Mouse (Mus musculus) liver, embryonic 11.5 days (tissue): ENCODE measurements around the gene Vav3. TPM values are rescaled to one million over a fixed set of nuclear protein-coding genes. Genes with fewer than 3 reads are reported as not detected.

ENCODE experiments used
- ATAC-seq: fragments of 200-750 bp; cut with Nextera tagmentation; replicated peaks from 2 replicates; pipeline ENCODE4 v1.8.0; 2017; ENCODE audit warnings: moderate number of reproducible peaks, mild to moderate bottlenecking, moderate TSS enrichment, moderate library complexity; ENCODE audit not compliant: low FRiP score
- DNase-seq: peaks from one replicate; pipeline ENCODE4 v3.0.0-alpha.2; 2017; ENCODE audit warnings: low spot score
- H3K27ac ChIP-seq: fragments of 300-500 bp; sonication (generic); 2 replicates; pipeline ENCODE4 v1.5.1; 2014; ENCODE audit warnings: mild to moderate bottlenecking, low read depth, low read length, control low read depth
- H3K27me3 ChIP-seq: fragments of 300-500 bp; sonication (generic); replicated peaks from 2 replicates; pipeline ENCODE4 v1.6.1; 2014; ENCODE audit warnings: low read length, mixed read lengths; ENCODE audit not compliant: control insufficient read depth, insufficient read depth
- H3K36me3 ChIP-seq: fragments of 300-500 bp; sonication (generic); 2 replicates; pipeline ENCODE4 v1.6.1; 2014; ENCODE audit warnings: mild to moderate bottlenecking, low read length, moderate library complexity, mixed read lengths; ENCODE audit not compliant: control insufficient read depth, insufficient read depth
- H3K4me1 ChIP-seq: fragments of 300-500 bp; sonication (generic); replicated peaks from 2 replicates; pipeline ENCODE4 v1.6.1; 2014; ENCODE audit warnings: low read length, mixed read lengths; ENCODE audit not compliant: control insufficient read depth, insufficient read depth
- H3K4me2 ChIP-seq: fragments of 300-500 bp; sonication (generic); 2 replicates; pipeline ENCODE4 v1.6.1; 2014; ENCODE audit warnings: mild to moderate bottlenecking, control low read depth, moderate library complexity
- H3K4me3 ChIP-seq: fragments of 300-500 bp; sonication (generic); 2 replicates; pipeline ENCODE4 v1.5.1; 2014; ENCODE audit warnings: low read depth, low read length, control low read depth
- H3K9ac ChIP-seq: fragments of 300-500 bp; sonication (generic); 2 replicates; pipeline ENCODE4 v1.6.1; 2014; ENCODE audit warnings: low read depth, low read length, control low read depth
- H3K9me3 ChIP-seq: fragments of 300-500 bp; sonication (generic); 2 replicates; pipeline ENCODE4 v1.6.1; 2016; ENCODE audit warnings: low read length, inconsistent platforms, mixed read lengths; ENCODE audit not compliant: control insufficient read depth
- WGBS: fragments of 180-500 bp; shearing (Covaris S2); extraction: QIAGEN DNeasy Blood & Tissue Kit; methylation state at CpG from one replicate; pipeline ENCODE4 v1.1.7; 2014; 5-methylcytosine and 5-hydroxymethylcytosine counted together
- polyA plus RNA-seq: library from polyadenylated mRNA; unstranded; fragments of >200 nt; fragmentation: Nextera tagmentation; extraction: Ambion mirVana; gene quantifications from 2 replicates; pipeline ENCODE4 v1.2.1, GENCODE M21; 2014

Vav3 gene
- polyA plus RNA-seq, 1 experiment from 2014 or later, result 5.8 TPM

- Histone ChIP-seq H3K9ac (no peak overlapping the region), H3K4me3 (no peak overlapping the region), H3K27ac (no peak overlapping the region), H3K36me3 (no peaks in the 10 kb centered on the region), H3K4me2 (no peak overlapping the region), H3K27me3 (no peaks in the 10 kb centered on the region), H3K4me1 (no peaks in the 10 kb centered on the region), H3K9me3 (no peaks in the 10 kb centered on the region)
- ATAC-seq (no peak), DNase-seq (no peak)
These were observed 126.1 kb downstream of the Vav3 start for GRCm38 (mm10) chr3:109466541-109466940.

- Histone ChIP-seq H3K27me3 (no peaks in the 10 kb centered on the region), H3K36me3 (no peaks in the 10 kb centered on the region), H3K9me3 (no peaks in the 10 kb centered on the region), H3K9ac (no peak overlapping the region), H3K4me1 (no peaks in the 10 kb centered on the region), H3K4me2 (no peak overlapping the region), H3K27ac (no peak overlapping the region), H3K4me3 (no peak overlapping the region)
- WGBS, result 49% methylated on average over 4 of the region's 4 CpGs
- ATAC-seq, result no peak
- no peak for DNase-seq
These were observed 126.8 kb downstream of the Vav3 start for GRCm38 (mm10) chr3:109467288-109467687.

- no peaks in the 10 kb centered on the region for H3K9me3 ChIP-seq
- no peak overlapping the region for H3K9ac ChIP-seq
- no peak overlapping the region for H3K27ac ChIP-seq
- no peak overlapping the region for H3K4me2 ChIP-seq
- H3K27me3 ChIP-seq, result no peaks in the 10 kb centered on the region
- H3K36me3 ChIP-seq, result no peaks in the 10 kb centered on the region
- DNase-seq, result no peak
- no peak overlapping the region for H3K4me3 ChIP-seq
- 69% methylated on average over 3 of the region's 3 CpGs for WGBS
- no peak for ATAC-seq
- H3K4me1 ChIP-seq, result no peaks in the 10 kb centered on the region
These were observed 129.0 kb downstream of the Vav3 start for GRCm38 (mm10) chr3:109469465-109469864.

GRCm38 (mm10) chr3:109470651-109471255, 130.3 kb downstream of the Vav3 start:
- H3K9me3 ChIP-seq, result no peaks in the 10 kb centered on the region
- ATAC-seq, result no peak
- no peaks in the 10 kb centered on the region for H3K36me3 ChIP-seq
- no peak overlapping the region for H3K4me2 ChIP-seq
- 65% methylated on average over 1 of the region's 1 CpGs for WGBS
- no peak overlapping the region for H3K9ac ChIP-seq
- no peaks in the 10 kb centered on the region for H3K4me1 ChIP-seq
- H3K4me3 ChIP-seq, result no peak overlapping the region
- H3K27ac ChIP-seq, result no peak overlapping the region
- no peaks in the 10 kb centered on the region for H3K27me3 ChIP-seq
- DNase-seq, result no peak

- Histone ChIP-seq H3K27me3 (no peaks in the 10 kb centered on the region), H3K4me2 (no peak overlapping the region), H3K27ac (no peak overlapping the region), H3K36me3 (no peaks in the 10 kb centered on the region), H3K4me1 (no peaks in the 10 kb centered on the region), H3K4me3 (no peak overlapping the region), H3K9ac (no peak overlapping the region), H3K9me3 (no peaks in the 10 kb centered on the region)
- ATAC-seq, result no peak
- DNase-seq, result no peak
- WGBS, result 83% methylated on average over 8 of the region's 8 CpGs
These were observed 136.1 kb downstream of the Vav3 start for GRCm38 (mm10) chr3:109476521-109476920.

- DNase-seq (no peak), ATAC-seq (no peak)
- WGBS, result 75% methylated on average over 4 of the region's 4 CpGs
- H3K36me3 ChIP-seq, result no peaks in the 10 kb centered on the region
- H3K4me2 ChIP-seq, result no peak overlapping the region
- no peak overlapping the region for H3K27ac ChIP-seq
- no peak overlapping the region for H3K9ac ChIP-seq
- no peaks in the 10 kb centered on the region for H3K4me1 ChIP-seq
- no peak overlapping the region for H3K4me3 ChIP-seq
- H3K9me3 ChIP-seq, result no peaks in the 10 kb centered on the region
- H3K27me3 ChIP-seq, result no peaks in the 10 kb centered on the region
These were observed 137.8 kb downstream of the Vav3 start for GRCm38 (mm10) chr3:109478297-109478696.

- no peak overlapping the region for H3K4me2 ChIP-seq
- WGBS, result 72% methylated on average over 2 of the region's 2 CpGs
- DNase-seq (no peak), ATAC-seq (no peak)
- H3K36me3 ChIP-seq, result no peaks in the 10 kb centered on the region
- no peaks in the 10 kb centered on the region for H3K9me3 ChIP-seq
- no peaks in the 10 kb centered on the region for H3K4me1 ChIP-seq
- no peak overlapping the region for H3K9ac ChIP-seq
- H3K4me3 ChIP-seq, result no peak overlapping the region
- no peak overlapping the region for H3K27ac ChIP-seq
- H3K27me3 ChIP-seq, result no peaks in the 10 kb centered on the region
These were observed 140.2 kb downstream of the Vav3 start for GRCm38 (mm10) chr3:109480625-109481024.

GRCm38 (mm10) chr3:109486786-109487185, 146.3 kb downstream of the Vav3 start:
- H3K4me3 ChIP-seq, result no peak overlapping the region
- H3K4me1 ChIP-seq, result no peaks in the 10 kb centered on the region
- no peaks in the 10 kb centered on the region for H3K27me3 ChIP-seq
- H3K4me2 ChIP-seq, result no peak overlapping the region
- DNase-seq (no peak), ATAC-seq (no peak)
- WGBS, result 69% methylated on average over 3 of the region's 3 CpGs
- no peak overlapping the region for H3K9ac ChIP-seq
- no peaks in the 10 kb centered on the region for H3K36me3 ChIP-seq
- H3K27ac ChIP-seq, result no peak overlapping the region
- H3K9me3 ChIP-seq, result no peaks in the 10 kb centered on the region

GRCm38 (mm10) chr3:109487823-109488222, 147.4 kb downstream of the Vav3 start:
- WGBS, result 79% methylated on average over 4 of the region's 4 CpGs
- Histone ChIP-seq H3K9me3 (no peaks in the 10 kb centered on the region), H3K4me2 (no peak overlapping the region)

More at GRCm38 (mm10) chr3:109487823-109488222, 147.4 kb downstream of the Vav3 start:
- Histone ChIP-seq H3K9ac (no peak overlapping the region), H3K4me3 (no peak overlapping the region), H3K27me3 (no peaks in the 10 kb centered on the region), H3K27ac (no peak overlapping the region), H3K4me1 (no peaks in the 10 kb centered on the region), H3K36me3 (no peaks in the 10 kb centered on the region)
- ATAC-seq (no peak), DNase-seq (no peak)
